Mouse (Mus musculus) neural tube, embryonic 14.5 days (tissue): ENCODE measurements around the gene Rundc3b. TPM values are rescaled to one million over a fixed set of nuclear protein-coding genes. Genes with fewer than 3 reads are reported as not detected.

ENCODE experiments used
- polyA plus RNA-seq: library from polyadenylated mRNA; unstranded; fragments of >200 nt; fragmentation: Nextera tagmentation; extraction: Ambion mirVana; gene quantifications from 2 replicates; pipeline ENCODE4 v1.2.1, GENCODE M21; 2014

Gene Rundc3b
- polyA plus RNA-seq, 1 experiment from 2014 or later = 64.0 TPM

Other genes starting within 250 kb of the Rundc3b start
- 9.5 and 13.1 TPM in 2 replicates for gene Dbf4, start 200.2 kb downstream of the Rundc3b start, polyA plus RNA-seq
- gene Slc25a40, start 200.1 kb downstream of the Rundc3b start, polyA plus RNA-seq = 11.1 and 11.4 TPM in 2 replicates
- gene Abcb1a, start 37.1 kb upstream of the Rundc3b start, polyA plus RNA-seq = 1.3 and 2.5 TPM in 2 replicates
- gene Abcb1b, start 175.2 kb upstream of the Rundc3b start, polyA plus RNA-seq = 0.51 and 1.0 TPM in 2 replicates